Mouse (Mus musculus): Measurements from ENCODE around the gene Olfr648.

The Olfr648 gene

GRCm38 (mm10) chr7:104183292-104183691 is at the start of gene Olfr648:
TSS of gene Olfr648 (minus strand) at chr7:104183392.
- DNase-seq (ENCODE audit: low spot score in 2 of 2), result no peak

GRCm38 (mm10) chr7:104231203-104231602 is 48.0 kb upstream of the Olfr648 start:
- no peak for DNase-seq (ENCODE audit: low spot score in 2 of 2)

- peak; percentile 66 to 86 for DNase-seq (ENCODE audit: low spot score in 2 of 2)
Measured at GRCm38 (mm10) chr7:104218701-104219569, 35.7 kb upstream of the Olfr648 start, which contains the start of gene Trim6. TSS of gene Trim6 (plus strand) at chr7:104218793.

- DNase-seq (ENCODE audit: low spot score in 2 of 2), result no peak
Measured at GRCm38 (mm10) chr7:104217881-104218280, 34.7 kb upstream of the Olfr648 start.

GRCm38 (mm10) chr7:104216011-104216535 is 32.9 kb upstream of the Olfr648 start:
- DNase-seq (ENCODE audit: low spot score in 2 of 2), result no peak

GRCm38 (mm10) chr7:104206197-104206596 is 23.0 kb upstream of the Olfr648 start:
- DNase-seq (ENCODE audit: low spot score in 2 of 2), result no peak

- peak; percentile 39 to 71 for DNase-seq (ENCODE audit: low spot score in 2 of 2)
Measured at GRCm38 (mm10) chr7:104199822-104200221, 16.6 kb upstream of the Olfr648 start.

GRCm38 (mm10) chr7:104195885-104196284 is 12.7 kb upstream of the Olfr648 start, which contains the start of gene Olfr649:
TSS of gene Olfr649 (minus strand) at chr7:104195985.
- no peak for DNase-seq (ENCODE audit: low spot score in 2 of 2)

- no peak for DNase-seq (ENCODE audit: low spot score in 2 of 2)
Measured at GRCm38 (mm10) chr7:104191275-104191674, 8.1 kb upstream of the Olfr648 start.

GRCm38 (mm10) chr7:104179074-104179473 is 4.1 kb downstream of the Olfr648 start:
- no peak for DNase-seq (ENCODE audit: low spot score in 2 of 2)

GRCm38 (mm10) chr7:104178422-104179054 is 4.7 kb downstream of the Olfr648 start:
- no peak for DNase-seq (ENCODE audit: low spot score in 2 of 2)

GRCm38 (mm10) chr7:104175085-104175484 is 8.1 kb downstream of the Olfr648 start:
- DNase-seq (ENCODE audit: low spot score in 2 of 2), result no peak

GRCm38 (mm10) chr7:104169634-104170204 is 13.5 kb downstream of the Olfr648 start:
- DNase-seq (ENCODE audit: low spot score in 2 of 2), result no peak

- DNase-seq (ENCODE audit: low spot score in 2 of 2), result no peak
Measured at GRCm38 (mm10) chr7:104167105-104167504, 16.1 kb downstream of the Olfr648 start.

- no peak for DNase-seq (ENCODE audit: low spot score in 2 of 2)
Measured at GRCm38 (mm10) chr7:104150456-104150855, 32.7 kb downstream of the Olfr648 start, which contains the start of gene Ubqlnl. TSS of gene Ubqlnl (minus strand) at chr7:104150556.

- no peak for DNase-seq (ENCODE audit: low spot score in 2 of 2)
Measured at GRCm38 (mm10) chr7:104143179-104143578, 40.0 kb downstream of the Olfr648 start, which contains the start of gene Ubqln3. TSS of gene Ubqln3 (minus strand) at chr7:104143279.

GRCm38 (mm10) chr7:104137305-104137704 is 45.9 kb downstream of the Olfr648 start, which contains the start of gene Olfr643:
TSS of gene Olfr643 (minus strand) at chr7:104137405.
- no peak for DNase-seq (ENCODE audit: low spot score in 2 of 2)

GRCm38 (mm10) chr7:104129726-104130125 is 53.5 kb downstream of the Olfr648 start, which contains the start of gene Ubqln5:
TSS of gene Ubqln5 (minus strand) at chr7:104129826.
- no peak for DNase-seq (ENCODE audit: low spot score in 2 of 2)
